Mouse (Mus musculus) ZHBTc4 (cell line): ENCODE results near the gene Fads3.
A peak's percentile ranks its signal among the peaks of the same experiment; 100 is the strongest.

Experiments
- DNase-seq: peaks from one replicate; pipeline ENCODE4 v3.0.0-alpha.2; 2011; ENCODE audit warnings: low read depth, low spot score

The Fads3 gene

GRCm38 (mm10) chr19:10066502-10066901 is 25.1 kb downstream of the Fads3 start:
- DNase-seq = no peak

- no peak for DNase-seq
Measured at GRCm38 (mm10) chr19:10067701-10068100, 26.3 kb downstream of the Fads3 start.

DNA sequence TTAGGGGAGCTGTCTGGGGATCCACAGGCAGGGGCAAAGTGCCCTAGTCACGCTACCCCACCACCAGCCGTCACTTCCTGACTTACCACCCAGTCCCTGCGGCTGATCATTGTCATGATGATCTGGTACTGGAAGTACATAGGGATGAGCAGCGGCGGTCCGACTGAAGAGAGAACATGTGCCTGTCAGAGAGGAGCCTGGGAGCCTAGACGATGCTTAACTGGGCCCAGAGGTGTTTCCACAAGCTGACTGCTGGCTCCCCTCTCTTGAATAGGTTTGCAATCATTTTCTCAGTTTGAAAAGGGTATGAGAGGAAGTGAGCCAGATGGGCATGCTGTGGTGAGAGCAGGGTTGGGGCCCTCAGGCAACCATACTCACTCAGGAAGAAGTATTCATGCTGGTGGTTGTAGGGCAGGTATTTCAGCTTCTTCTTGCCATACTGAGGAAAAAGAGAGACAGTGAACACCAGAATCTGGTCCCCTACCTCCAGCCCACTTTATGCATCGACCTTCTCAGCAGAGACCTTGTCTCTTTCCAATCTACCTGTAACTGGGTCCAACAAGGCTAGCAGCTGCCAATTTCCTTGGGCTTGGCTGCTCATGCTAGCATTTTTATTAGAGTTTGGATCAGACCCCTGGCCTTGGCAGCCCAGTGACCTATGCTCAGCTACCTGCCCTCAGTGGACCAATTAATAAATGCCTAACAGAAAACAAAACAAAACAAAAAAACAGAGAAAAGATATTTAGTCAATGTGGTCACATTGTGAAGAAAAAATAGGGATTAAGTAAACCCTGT is 29.0 kb downstream of the Fads3 start:
- DNase-seq = no peak

DNA sequence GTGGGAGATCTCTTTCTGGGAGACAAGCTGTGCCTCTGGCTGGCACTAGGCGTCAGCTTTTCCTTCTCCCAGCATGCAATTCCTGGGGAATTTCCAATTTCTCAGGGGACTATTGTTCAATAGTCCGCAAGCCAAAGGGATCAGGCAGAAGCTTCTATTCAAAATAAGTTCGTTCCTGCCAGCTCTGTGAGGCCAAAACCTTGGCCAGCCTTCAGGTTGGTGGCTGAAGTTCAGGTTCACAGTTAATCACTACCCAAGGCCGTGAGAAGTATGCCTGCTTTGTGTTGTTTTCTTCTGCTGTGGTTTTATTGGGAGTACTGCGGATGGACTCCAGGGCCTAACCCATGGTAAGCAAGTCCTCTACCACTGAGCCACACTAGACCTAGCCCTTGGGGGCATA is 29.8 kb downstream of the Fads3 start:
- no peak for DNase-seq

- DNase-seq = peak; percentile 66
Measured at GRCm38 (mm10) chr19:10071892-10072291, 30.5 kb downstream of the Fads3 start.

GRCm38 (mm10) chr19:10073145-10073544 is 31.8 kb downstream of the Fads3 start:
- DNase-seq = no peak

- no peak for DNase-seq
Measured at GRCm38 (mm10) chr19:10078392-10078791, 37.0 kb downstream of the Fads3 start.

DNA sequence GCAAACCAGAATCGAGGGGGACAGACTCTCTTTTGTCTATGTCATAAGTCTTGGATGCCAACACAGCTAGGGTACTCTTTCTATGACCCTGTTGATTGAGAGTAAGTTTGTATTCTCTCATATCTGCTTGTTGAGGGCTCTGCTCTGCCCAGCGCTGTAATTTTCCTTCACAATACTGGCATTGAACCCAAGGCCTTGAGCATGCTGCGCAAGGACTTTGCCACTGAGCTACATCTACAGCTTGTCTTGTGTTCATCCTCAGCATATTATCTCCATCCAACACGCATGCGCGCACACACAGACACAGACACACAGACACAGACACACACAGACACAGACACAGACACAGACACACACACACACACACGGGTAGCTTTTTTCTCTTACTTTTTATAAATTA is 39.0 kb downstream of the Fads3 start:
- DNase-seq = no peak

- no peak for DNase-seq
Measured at GRCm38 (mm10) chr19:10082105-10082504, 40.7 kb downstream of the Fads3 start.

DNA sequence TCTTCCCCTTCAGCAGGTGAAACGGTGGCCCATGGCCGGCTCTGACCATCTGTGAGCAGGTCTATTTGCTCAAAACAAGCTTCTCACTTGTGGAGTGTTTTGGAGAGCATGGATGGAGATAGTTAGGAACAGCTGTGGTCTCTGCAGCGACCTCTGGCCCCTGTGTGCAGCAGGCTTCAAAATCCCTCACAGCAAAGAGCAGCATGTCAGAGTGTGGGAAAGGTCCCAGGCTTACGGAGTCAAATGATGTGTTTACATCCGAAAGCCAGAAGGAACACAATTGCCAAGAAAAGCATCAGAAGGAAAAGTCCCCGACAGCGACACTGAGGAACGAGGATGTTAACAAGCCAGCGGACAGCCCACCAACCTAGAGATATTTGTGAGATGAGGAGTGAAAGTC is 44.1 kb downstream of the Fads3 start:
- DNase-seq = no peak

GRCm38 (mm10) chr19:10086976-10087375 is 45.6 kb downstream of the Fads3 start:
- DNase-seq = no peak

DNA sequence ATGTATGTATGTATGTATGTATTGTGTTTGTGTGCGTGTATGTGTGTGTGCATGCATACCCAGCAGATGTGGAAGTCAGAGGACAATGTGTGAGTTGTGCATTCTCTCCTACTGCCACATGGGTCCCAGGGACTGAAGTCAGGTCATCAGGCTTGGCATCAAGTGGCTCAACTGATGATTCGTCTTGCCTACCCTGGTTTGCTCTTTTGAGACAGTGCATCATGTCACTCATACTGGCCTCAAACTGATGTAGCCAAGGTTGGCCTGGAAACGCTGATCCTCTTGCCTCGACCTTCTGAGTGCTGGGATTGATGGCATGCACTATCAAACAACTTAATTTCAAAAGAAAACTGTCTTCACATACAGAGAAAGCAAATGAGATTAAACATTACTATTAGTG is 52.5 kb downstream of the Fads3 start:
- no peak for DNase-seq

- DNase-seq = no peak
Measured at GRCm38 (mm10) chr19:10094695-10095094, 53.3 kb downstream of the Fads3 start.

DNA sequence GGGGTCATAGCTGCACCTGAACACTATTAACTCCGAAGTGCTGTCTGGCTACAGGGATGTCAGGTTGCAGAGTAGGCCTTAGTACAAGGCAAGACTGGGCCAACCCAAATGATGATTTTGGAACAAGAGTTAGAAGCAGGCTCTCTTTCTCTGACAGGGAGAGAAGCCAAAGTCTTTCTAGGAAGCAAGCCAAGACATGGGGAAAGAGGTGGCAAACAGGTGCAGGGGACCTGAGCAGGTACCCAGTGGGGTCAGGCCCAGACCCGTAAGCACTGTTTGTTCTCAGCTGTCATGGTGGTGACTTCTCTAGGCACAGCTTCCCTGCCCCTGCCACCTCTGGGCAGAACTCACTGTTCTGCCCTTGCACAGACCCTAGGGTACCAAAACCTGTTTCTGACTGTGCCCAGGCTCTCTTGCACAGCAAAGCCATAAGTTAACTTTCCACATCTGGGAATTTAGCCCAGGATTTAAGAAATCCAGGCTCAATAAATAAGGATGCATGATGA is 55.1 kb downstream of the Fads3 start:
- no peak for DNase-seq

DNA sequence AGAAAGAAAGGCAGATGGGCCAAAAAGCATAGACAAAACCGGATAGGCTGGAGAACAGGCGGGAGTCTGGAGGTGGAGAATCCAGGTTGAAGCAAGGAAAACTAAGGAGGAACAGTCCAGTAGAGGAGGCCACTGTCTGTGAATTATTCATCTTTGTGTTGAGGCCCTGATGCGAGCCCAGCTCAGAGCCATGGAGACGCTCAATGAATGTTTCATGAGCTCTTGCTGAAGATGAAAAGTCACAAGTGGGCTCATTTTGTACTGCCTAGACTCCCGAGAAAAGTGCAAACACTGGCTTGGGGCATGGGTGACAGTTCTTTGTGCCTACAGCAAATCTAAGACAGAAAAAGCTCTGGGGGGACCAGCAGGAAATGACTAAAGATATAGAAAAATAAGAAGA is 56.5 kb downstream of the Fads3 start:
- no peak for DNase-seq

DNA sequence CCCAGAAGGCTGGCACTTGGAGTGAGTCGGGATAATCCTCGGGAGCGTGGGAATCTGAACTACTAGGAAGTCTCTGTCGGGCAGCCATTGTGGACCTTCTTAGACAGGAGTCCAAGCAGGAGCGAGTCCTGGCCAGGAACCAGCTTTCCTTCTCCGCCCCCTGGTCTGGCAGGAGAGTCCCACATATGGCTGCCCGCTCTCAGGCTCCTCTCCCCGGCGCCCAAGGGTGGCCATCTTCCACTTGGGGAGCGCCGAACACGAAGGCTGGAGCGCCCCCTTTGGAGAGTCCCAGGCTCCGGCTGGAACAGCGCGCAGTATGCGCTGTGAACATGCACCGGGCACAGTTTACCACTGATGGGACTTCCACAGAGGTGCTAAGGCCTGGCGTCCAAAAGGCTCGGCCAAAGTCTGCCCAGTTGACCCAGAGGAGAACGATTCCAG is 59.3 kb downstream of the Fads3 start:
- DNase-seq = peak; percentile 87

- peak; percentile 94 for DNase-seq
Measured at GRCm38 (mm10) chr19:10101341-10102053, 60.1 kb downstream of the Fads3 start, which contains the start of gene Fads2. Gene Fads2 (minus strand): TSS chr19:10101746.

DNA sequence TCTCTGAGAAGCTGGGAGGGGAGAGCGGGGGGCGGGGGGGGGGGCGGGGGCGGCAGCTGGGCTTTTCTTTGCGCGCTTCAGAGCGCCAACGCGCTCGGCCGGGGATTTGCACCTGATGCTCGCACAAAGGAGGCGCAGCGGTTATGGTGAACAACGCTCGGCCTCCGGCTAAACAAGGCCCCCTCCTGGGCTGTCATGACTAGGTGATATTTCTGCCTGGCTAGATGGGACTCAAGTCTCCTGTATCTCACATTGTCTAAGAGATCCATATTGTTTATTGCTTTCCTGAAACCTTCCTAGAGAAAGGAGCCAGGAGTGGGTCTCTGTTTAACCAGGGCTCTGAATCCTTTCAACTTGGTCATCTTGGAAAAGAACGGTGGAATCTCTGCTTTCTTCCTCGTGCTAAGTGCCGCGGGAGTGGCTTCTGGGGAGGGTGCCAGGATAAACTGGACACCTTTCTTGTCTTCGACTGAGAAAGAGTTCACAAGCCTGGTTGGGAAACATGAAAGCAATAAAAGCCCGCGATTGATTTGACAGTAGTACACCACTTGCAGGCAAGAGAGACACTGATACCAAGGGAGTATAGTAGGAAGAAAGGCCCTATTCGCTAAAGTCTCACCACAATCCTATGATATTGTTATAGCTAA is 60.8 kb downstream of the Fads3 start:
- no peak for DNase-seq

DNA sequence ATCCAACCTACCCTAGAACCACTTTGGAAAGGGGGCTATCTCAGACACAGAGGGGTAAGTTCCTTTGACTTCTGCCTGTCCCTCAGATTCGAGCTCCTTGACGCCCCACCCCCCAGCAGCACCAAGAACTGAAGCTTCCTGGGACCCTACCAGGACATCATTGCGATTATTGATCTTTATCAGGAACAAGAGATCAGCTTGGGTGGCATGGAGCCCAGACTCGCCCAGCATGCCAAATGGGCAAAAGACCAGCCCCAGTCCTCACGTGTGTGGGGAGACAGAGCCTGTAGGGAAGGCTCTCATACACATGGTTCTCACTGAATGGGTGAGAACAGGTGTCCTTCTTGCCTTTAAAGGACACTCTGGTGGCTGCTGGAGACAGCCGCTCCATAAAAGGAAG is 62.9 kb downstream of the Fads3 start:
- no peak for DNase-seq

GRCm38 (mm10) chr19:10105034-10105493 is 63.7 kb downstream of the Fads3 start:
- no peak for DNase-seq

DNA sequence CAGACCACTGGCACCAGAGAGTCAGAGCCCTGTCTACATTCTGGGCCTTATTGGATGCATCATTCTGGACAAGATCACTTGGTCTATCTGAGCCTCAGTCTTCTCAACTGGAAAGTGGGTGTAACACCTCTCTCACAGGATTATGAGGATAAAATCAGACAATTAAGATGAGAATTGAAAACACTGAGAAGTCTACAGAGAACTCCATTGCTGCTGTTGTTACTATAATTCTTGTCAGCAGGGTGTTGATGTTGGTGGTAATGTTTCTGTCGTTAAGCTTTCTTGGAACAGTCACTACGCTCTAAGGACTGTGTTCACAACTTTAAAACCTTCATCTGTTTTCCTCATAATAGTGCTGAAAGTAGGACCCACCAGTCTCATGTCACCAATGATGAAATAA is 65.3 kb downstream of the Fads3 start:
- no peak for DNase-seq

DNA sequence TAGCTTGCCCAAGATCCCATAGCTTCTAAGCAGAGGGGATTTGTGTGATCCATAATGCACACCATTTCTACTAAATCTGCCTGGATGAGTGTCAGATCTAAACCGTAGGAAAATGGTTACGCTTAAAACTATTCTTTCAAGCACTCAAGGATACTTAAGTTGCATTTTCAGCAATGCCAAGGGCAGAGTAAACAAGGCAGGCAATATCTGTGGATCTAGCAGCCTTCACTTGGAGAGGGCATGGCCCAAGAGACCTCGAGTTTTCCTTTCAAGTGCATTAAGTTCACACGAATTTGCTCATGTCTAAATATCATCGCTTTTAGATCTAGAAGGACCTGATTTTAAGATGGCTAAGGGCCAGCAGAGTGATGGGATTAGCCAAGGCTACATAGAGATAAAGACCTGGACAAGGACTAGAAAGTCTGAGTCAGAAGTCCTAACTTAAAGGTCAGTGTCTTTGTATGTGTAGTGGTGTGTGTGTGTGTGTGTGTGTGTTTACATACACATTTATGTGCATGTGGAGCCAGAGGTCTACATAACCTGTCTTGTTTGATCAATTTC is 65.8 kb downstream of the Fads3 start:
- DNase-seq = no peak
